Mouse (Mus musculus) lung, embryonic 14.5 days (tissue): ENCODE data around the gene Fbxo17. TPM values are rescaled to one million over a fixed set of nuclear protein-coding genes. Genes with fewer than 3 reads are reported as not detected.

Source experiments
- ATAC-seq: fragments of 200-750 bp; cut with Nextera tagmentation; 2 replicates; pipeline ENCODE4 v1.8.0; 2017; ENCODE audit warnings: mild to moderate bottlenecking, moderate TSS enrichment, moderate library complexity; ENCODE audit not compliant: insufficient read depth
- DNase-seq: peaks from one replicate; pipeline ENCODE4 v3.0.0-alpha.2; 2015
- H3K27ac ChIP-seq: fragments of 300-500 bp; sonication (generic); 2 replicates; pipeline ENCODE4 v1.5.1; 2014; ENCODE audit warnings: low read depth, mild to moderate bottlenecking, moderate library complexity
- H3K27me3 ChIP-seq: fragments of 300-500 bp; sonication (generic); 2 replicates; pipeline ENCODE4 v1.6.1; 2014; ENCODE audit warnings: low read length, control low read depth; ENCODE audit not compliant: insufficient read depth
- H3K36me3 ChIP-seq: fragments of 300-500 bp; sonication (generic); 2 replicates; pipeline ENCODE4 v1.6.1; 2014; ENCODE audit warnings: control low read depth; ENCODE audit not compliant: insufficient read depth
- H3K4me1 ChIP-seq: fragments of 300-500 bp; sonication (generic); 2 replicates; pipeline ENCODE4 v1.6.1; 2014; ENCODE audit warnings: antibody characterized with exemption, control low read depth; ENCODE audit not compliant: insufficient read depth
- H3K4me2 ChIP-seq: fragments of 300-500 bp; sonication (generic); 2 replicates; pipeline ENCODE4 v1.6.1; 2014; ENCODE audit warnings: mild to moderate bottlenecking
- H3K4me3 ChIP-seq: fragments of 300-500 bp; sonication (generic); 2 replicates; pipeline ENCODE4 v1.5.1; 2014; ENCODE audit warnings: low read depth, low read length
- H3K9ac ChIP-seq: fragments of 300-500 bp; sonication (generic); 2 replicates; pipeline ENCODE4 v1.6.1; 2014
- H3K9me3 ChIP-seq: fragments of 300-500 bp; sonication (generic); 2 replicates; pipeline ENCODE4 v1.6.1; 2016; ENCODE audit warnings: low read depth, low read length, control low read depth
- CTCF ChIP-seq: IDR thresholded peaks from 2 replicates; pipeline ENCODE4 v1.5.1; 2016; ENCODE audit warnings: antibody characterized with exemption, low read depth
- WGBS: fragments of 180-500 bp; shearing (Covaris S2); extraction: QIAGEN DNeasy Blood & Tissue Kit; methylation state at CpG from one replicate; pipeline ENCODE4 v1.1.7; 2014; 5-methylcytosine and 5-hydroxymethylcytosine counted together
- polyA plus RNA-seq: library from polyadenylated mRNA; unstranded; fragments of >200 nt; fragmentation: Nextera tagmentation; extraction: Ambion mirVana; gene quantifications from 2 replicates; pipeline ENCODE4 v1.2.1, GENCODE M21; 2014

The Fbxo17 gene
- polyA plus RNA-seq, 1 experiment from 2014 or later = 13.6 TPM

DNA sequence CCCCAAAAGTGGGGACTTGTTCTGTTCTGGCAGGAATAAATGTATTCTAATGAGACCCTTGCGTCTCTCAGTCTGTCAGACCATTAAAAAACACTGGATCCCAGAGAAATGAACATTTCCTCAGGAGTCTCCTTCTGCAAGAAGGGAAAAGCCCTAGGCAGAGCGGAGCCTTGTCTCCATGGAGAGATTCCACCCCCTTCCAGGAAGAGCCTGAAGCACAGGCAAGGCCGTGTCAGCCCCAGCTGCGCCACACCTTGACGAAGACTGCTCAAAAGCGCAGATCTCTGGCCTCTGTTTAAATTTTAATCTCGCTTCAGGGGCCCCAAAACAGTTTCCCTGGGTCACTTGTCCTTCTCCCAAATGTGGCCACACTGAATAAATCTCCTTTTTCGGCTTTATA, 39.0 kb upstream of the Fbxo17 start:
- Histone ChIP-seq H3K4me2 (no peak overlapping the region), H3K9me3 (no peaks in the 10 kb centered on the region), H3K4me1 (no peaks in the 10 kb centered on the region), H3K36me3 (no peaks in the 10 kb centered on the region), H3K27ac (no peak overlapping the region), H3K27me3 (no peaks in the 10 kb centered on the region), H3K9ac (no peak overlapping the region), H3K4me3 (no peak overlapping the region)
- no peak for ATAC-seq
- DNase-seq = no peak
- TF ChIP-seq CTCF = no peak
- 85% methylated on average over 8 of the region's 8 CpGs for WGBS

DNA sequence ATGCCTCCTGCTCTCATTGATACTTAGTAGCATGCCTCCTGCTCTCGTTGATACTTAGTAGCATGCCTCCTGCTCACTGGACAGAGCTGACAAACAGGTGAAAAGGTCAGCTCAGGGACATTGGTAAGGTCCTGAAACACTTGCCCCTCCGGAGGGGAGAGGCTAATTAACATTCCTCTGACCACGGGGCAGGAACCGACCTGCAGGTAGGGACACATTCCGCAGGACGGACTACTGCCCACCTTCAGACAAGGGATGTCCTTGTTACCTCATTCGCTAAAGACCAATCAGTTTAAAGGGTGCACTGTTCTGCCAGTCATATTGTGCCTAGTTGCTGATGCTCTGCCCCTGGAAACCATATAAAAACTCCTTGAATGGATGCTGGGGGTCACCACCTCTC, 25.5 kb upstream of the Fbxo17 start:
- WGBS = 48% methylated on average over 7 of the region's 7 CpGs
- no peak overlapping the region for H3K9ac ChIP-seq
- no peak for ATAC-seq

DNA sequence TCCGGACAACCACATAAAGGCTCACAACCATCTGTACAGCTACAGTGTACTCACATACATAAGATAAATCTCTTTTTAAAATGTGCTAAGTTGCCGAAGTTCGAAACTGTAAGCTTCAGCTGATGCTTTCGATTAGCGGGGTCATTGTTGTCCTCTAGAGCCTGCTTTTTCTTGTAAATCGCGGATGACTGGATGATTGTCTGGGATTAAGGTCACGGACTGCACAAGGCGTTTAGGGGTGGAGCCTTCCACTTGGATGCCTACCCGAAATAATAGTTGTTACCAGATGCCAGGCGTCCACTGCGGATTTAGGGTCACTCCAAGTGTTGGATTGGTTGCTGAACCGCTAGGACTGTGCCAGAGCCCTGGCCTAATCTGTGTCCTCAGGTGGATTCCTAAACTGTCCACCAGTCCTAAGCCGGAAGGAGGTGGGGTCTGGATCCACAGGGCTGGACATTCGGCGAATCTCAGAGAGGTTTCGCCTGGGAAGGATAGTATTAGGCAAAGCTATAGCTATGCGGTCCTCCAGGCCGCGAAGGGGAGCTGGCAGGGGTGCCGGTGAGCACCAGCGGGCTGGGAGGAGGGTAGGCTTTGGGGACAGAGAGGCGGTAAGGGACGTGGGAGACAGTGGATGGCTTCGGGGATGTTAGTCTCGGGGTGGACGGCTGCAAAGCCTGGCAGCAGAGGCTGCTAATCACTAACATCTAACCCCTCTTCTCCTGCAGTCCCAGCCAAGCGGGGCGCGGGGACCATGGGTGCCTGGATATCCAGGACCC, 23.9 kb upstream of the Fbxo17 start, which contains the start of gene Fbxo27:
TSS of gene Fbxo27 (plus strand) at position 305 of the 776 bp plus-strand sequence.
- Histone ChIP-seq H3K27ac (no peak within 1 kb of the TSS), H3K4me1 (no peaks in the 10 kb centered on the region), H3K4me2 (peak within 1 kb of the TSS; percentile 91), H3K4me3 (peak within 1 kb of the TSS; percentile 56), H3K27me3 (peaks cover 5% of the 10 kb centered on the region; the same call in 1 of the 2 replicates), H3K36me3 (no peaks in the 10 kb centered on the region), H3K9ac (peak within 1 kb of the TSS; percentile 58), H3K9me3 (no peaks in the 10 kb centered on the region)
- 35% methylated on average over 30 of the region's 30 CpGs for WGBS
- TF ChIP-seq CTCF = no peak
- peak; percentile 51 for ATAC-seq
- DNase-seq = peak; percentile 30

More for the DNA sequence above, 25.5 kb upstream of the Fbxo17 start:
- H3K9me3 ChIP-seq = no peaks in the 10 kb centered on the region
- H3K27ac ChIP-seq = no peak overlapping the region
- no peak overlapping the region for H3K4me2 ChIP-seq
- no peaks in the 10 kb centered on the region for H3K4me1 ChIP-seq
- H3K4me3 ChIP-seq = no peak overlapping the region
- no peaks in the 10 kb centered on the region for H3K36me3 ChIP-seq
- H3K27me3 ChIP-seq = peaks cover 5% of the 10 kb centered on the region; the same call in 1 of the 2 replicates
- DNase-seq = no peak
- no peak for TF ChIP-seq CTCF

DNA sequence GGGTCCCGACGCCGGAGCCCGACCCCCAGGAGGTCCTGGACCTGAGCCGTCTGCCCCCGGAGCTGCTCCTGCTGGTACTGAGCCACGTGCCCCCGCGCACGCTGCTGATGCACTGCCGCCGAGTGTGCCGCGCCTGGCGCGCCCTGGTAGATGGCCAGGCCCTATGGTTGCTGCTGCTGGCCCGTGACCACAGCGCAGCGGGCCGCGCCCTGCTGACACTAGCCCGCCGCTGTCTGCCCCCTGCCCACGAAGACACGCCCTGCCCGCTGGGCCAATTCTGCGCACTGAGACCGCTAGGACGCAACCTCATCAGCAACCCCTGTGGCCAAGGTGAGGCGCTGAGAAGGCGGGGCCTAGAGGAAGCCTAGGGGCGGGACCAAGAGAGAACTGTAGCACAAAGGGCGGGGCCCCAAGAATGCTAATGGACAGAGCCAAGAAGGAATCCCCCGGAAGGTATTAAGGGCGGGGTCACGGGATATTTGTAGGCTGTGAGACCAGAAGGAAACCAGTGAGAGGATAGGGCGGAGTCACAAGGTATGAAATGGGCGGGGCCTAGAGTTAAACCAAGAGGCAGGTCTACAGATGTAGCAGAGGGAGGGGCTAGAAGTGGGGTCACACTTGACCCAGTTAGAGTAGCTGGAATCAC, 23.2 kb upstream of the Fbxo17 start:
- Histone ChIP-seq H3K27me3 (peaks cover 5% of the 10 kb centered on the region; the same call in 1 of the 2 replicates), H3K4me3 (peak overlapping the region; percentile 56), H3K9me3 (no peaks in the 10 kb centered on the region), H3K4me2 (peak overlapping the region; percentile 91), H3K27ac (no peak overlapping the region), H3K4me1 (no peaks in the 10 kb centered on the region), H3K9ac (peak overlapping the region; percentile 58), H3K36me3 (no peaks in the 10 kb centered on the region)
- TF ChIP-seq CTCF = peak; percentile 24
- peak; percentile 88 for DNase-seq
- peak; percentile 87 for ATAC-seq
- 2% methylated on average over 38 of the region's 38 CpGs for WGBS

DNA sequence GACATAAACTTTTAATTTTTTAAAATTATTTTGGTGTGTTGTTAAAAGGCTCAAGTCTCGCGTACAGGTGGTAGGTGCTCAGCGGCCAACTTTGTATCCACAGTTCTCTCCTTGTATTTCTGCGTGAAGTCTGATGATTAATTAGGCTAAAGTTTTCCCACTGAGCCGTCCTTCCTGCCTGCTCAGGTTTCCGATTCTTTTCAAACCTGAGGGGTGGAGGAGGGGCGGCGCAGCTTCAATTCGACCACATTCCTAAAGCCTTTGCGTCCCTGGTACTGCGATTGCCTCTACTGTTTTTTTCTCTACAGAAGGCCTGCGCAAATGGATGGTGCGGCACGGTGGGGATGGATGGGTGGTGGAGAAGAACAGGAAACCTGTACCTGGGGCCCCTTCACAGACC, 22.2 kb upstream of the Fbxo17 start:
- H3K36me3 ChIP-seq = no peaks in the 10 kb centered on the region
- DNase-seq (peak; percentile 67), ATAC-seq (no peak)
- H3K27ac ChIP-seq = no peak overlapping the region
- TF ChIP-seq CTCF = no peak
- H3K9ac ChIP-seq = no peak overlapping the region
- no peaks in the 10 kb centered on the region for H3K4me1 ChIP-seq
- no peaks in the 10 kb centered on the region for H3K9me3 ChIP-seq
- 5% methylated on average over 14 of the region's 14 CpGs for WGBS
- H3K4me3 ChIP-seq = no peak overlapping the region
- peak overlapping the region; percentile 91 for H3K4me2 ChIP-seq
- H3K27me3 ChIP-seq = peaks cover 5% of the 10 kb centered on the region; the same call in 1 of the 2 replicates

DNA sequence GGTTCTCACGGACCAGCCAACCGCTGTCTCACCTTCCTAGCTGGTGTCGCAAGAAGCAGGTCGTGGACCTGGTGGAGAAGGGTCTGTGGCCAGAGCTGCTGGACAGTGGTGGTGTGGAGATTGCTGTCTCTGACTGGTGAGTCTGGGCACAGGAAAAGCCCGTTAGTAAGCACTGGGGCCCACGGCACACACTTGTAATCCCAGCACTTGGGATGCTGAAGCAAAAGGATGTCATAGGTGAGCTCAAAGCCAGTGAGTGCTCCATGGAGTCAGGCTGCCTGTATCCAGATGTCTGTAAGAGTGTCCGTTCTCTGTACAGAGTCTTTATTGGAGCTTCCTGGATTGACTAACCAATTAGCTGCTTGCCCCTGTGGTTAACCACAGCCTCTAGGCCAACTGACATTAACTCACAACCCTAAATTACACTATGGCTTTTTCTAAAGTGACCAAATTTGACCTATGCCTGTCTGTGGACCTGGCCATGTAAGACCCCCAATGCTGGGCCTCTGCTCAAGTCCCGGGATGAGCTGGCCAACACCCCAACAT, 21.6 kb upstream of the Fbxo17 start:
- Histone ChIP-seq H3K27me3 (peaks cover 5% of the 10 kb centered on the region; the same call in 1 of the 2 replicates), H3K4me3 (no peak overlapping the region), H3K9me3 (no peaks in the 10 kb centered on the region), H3K9ac (no peak overlapping the region), H3K4me2 (no peak overlapping the region), H3K27ac (no peak overlapping the region), H3K36me3 (no peaks in the 10 kb centered on the region), H3K4me1 (no peaks in the 10 kb centered on the region)
- ATAC-seq (no peak), DNase-seq (no peak)
- TF ChIP-seq CTCF = no peak
- WGBS = 53% methylated on average over 8 of the region's 8 CpGs

DNA sequence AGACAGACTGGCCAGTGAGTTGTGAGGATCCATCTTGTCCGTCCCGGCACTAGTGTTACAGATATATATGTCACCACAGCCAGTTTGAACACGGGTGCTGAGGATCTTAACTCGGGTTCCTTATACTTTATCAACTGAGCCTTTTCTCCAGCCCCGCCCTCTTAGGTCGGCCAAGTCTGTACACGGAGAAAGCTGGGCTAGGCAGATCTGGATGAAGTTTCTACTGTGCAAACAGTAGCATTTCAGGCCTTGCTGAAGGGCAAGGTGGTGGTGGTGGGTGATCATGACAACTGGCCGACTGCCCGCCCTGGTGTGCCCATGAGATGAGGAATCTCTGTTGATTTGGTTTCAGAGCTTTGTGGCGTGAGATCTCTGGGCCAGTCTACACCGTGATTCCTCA, 19.3 kb upstream of the Fbxo17 start:
- WGBS = 80% methylated on average over 11 of the region's 11 CpGs
- H3K4me3 ChIP-seq = no peak overlapping the region
- H3K27ac ChIP-seq = no peak overlapping the region
- no peaks in the 10 kb centered on the region for H3K9me3 ChIP-seq
- no peaks in the 10 kb centered on the region for H3K36me3 ChIP-seq
- peaks cover 5% of the 10 kb centered on the region; the same call in 1 of the 2 replicates for H3K27me3 ChIP-seq
- H3K4me1 ChIP-seq = no peaks in the 10 kb centered on the region
- ATAC-seq (no peak), DNase-seq (no peak)
- H3K4me2 ChIP-seq = no peak overlapping the region
- TF ChIP-seq CTCF = no peak
- no peak overlapping the region for H3K9ac ChIP-seq
